Mouse (Mus musculus): ENCODE results near the gene Rpgr. TPM values are rescaled to one million over a fixed set of nuclear protein-coding genes. Genes with fewer than 3 reads are reported as not detected.
A peak's percentile ranks its signal among the peaks of the same experiment; 100 is the strongest.

The Rpgr gene
- 9.9 and 11.9 TPM in 2 replicates for polyA plus RNA-seq (2015; fragmentation: Nextera tagmentation; extraction: Ambion mirVana)

- WGBS: 12% methylated on average over 45 of the region's 47 CpGs
- H3K9ac ChIP-seq (ENCODE audit: low read length): peak within 1 kb of the TSS; percentile 66
- H3K4me3 ChIP-seq (replicated peaks; ENCODE audit: low read length): peak within 1 kb of the TSS; percentile 59
Observed at GRCm38 (mm10) chrX:10216410-10216949, at the start of gene Rpgr. TSS of gene Rpgr (minus strand) at chrX:10216920.

GRCm38 (mm10) chrX:10258260-10258659, 41.5 kb upstream of the Rpgr start:
- ATAC-seq (ENCODE audit: insufficient read depth, low FRiP score): no peak
- no peak overlapping the region for H3K9ac ChIP-seq (ENCODE audit: low read length)
- 64% methylated on average over 5 of the region's 5 CpGs for WGBS
- no peaks in the 10 kb centered on the region for H3K4me1 ChIP-seq (ENCODE audit: control insufficient read depth, insufficient read depth, low read length)
- no peak overlapping the region for H3K4me3 ChIP-seq (replicated peaks; ENCODE audit: low read length)
- H3K27me3 ChIP-seq (ENCODE audit: control insufficient read depth, insufficient read depth, low read length): no peaks in the 10 kb centered on the region
- no peak overlapping the region for H3K27ac ChIP-seq (ENCODE audit: low read length)
- H3K9me3 ChIP-seq (replicated peaks; ENCODE audit: control insufficient read depth, low read length): no peaks in the 10 kb centered on the region
- no peak overlapping the region for H3K4me2 ChIP-seq (ENCODE audit: low read depth, low read length)
- no peaks in the 10 kb centered on the region for H3K36me3 ChIP-seq (ENCODE audit: control insufficient read depth, insufficient read depth, low read length)

More at GRCm38 (mm10) chrX:10216410-10216949, at the start of gene Rpgr:
- H3K36me3 ChIP-seq (ENCODE audit: control insufficient read depth, insufficient read depth, low read length): no peaks in the 10 kb centered on the region
- peak; percentile 99 for ATAC-seq (ENCODE audit: insufficient read depth, low FRiP score)
- H3K9me3 ChIP-seq (replicated peaks; ENCODE audit: control insufficient read depth, low read length): no peaks in the 10 kb centered on the region
- no peaks in the 10 kb centered on the region for H3K4me1 ChIP-seq (ENCODE audit: control insufficient read depth, insufficient read depth, low read length)
- no peaks in the 10 kb centered on the region for H3K27me3 ChIP-seq (ENCODE audit: control insufficient read depth, insufficient read depth, low read length)
- H3K4me2 ChIP-seq (ENCODE audit: low read depth, low read length): peak within 1 kb of the TSS; percentile 45
- H3K27ac ChIP-seq (ENCODE audit: low read length): peak within 1 kb of the TSS; percentile 66

- WGBS: 71% methylated on average over 1 of the region's 1 CpGs
- H3K4me2 ChIP-seq (ENCODE audit: low read depth, low read length): no peak overlapping the region
- H3K9me3 ChIP-seq (replicated peaks; ENCODE audit: control insufficient read depth, low read length): no peaks in the 10 kb centered on the region
- no peak overlapping the region for H3K9ac ChIP-seq (ENCODE audit: low read length)
- no peak overlapping the region for H3K4me3 ChIP-seq (replicated peaks; ENCODE audit: low read length)
- H3K36me3 ChIP-seq (ENCODE audit: control insufficient read depth, insufficient read depth, low read length): no peaks in the 10 kb centered on the region
- no peaks in the 10 kb centered on the region for H3K4me1 ChIP-seq (ENCODE audit: control insufficient read depth, insufficient read depth, low read length)
- H3K27ac ChIP-seq (ENCODE audit: low read length): no peak overlapping the region
- no peak for ATAC-seq (ENCODE audit: insufficient read depth, low FRiP score)
- no peaks in the 10 kb centered on the region for H3K27me3 ChIP-seq (ENCODE audit: control insufficient read depth, insufficient read depth, low read length)
Observed at GRCm38 (mm10) chrX:10257774-10258173, 41.1 kb upstream of the Rpgr start.

- Histone ChIP-seq H3K9ac (ENCODE audit: low read length) (no peak within 1 kb of the TSS), H3K4me1 (ENCODE audit: control insufficient read depth, insufficient read depth, low read length) (no peaks in the 10 kb centered on the region), H3K27me3 (ENCODE audit: control insufficient read depth, insufficient read depth, low read length) (no peaks in the 10 kb centered on the region), H3K9me3 (replicated peaks; ENCODE audit: control insufficient read depth, low read length) (no peaks in the 10 kb centered on the region), H3K27ac (ENCODE audit: low read length) (no peak within 1 kb of the TSS), H3K4me2 (ENCODE audit: low read depth, low read length) (no peak within 1 kb of the TSS), H3K36me3 (ENCODE audit: control insufficient read depth, insufficient read depth, low read length) (no peaks in the 10 kb centered on the region), H3K4me3 (replicated peaks; ENCODE audit: low read length) (no peak within 1 kb of the TSS)
- ATAC-seq (ENCODE audit: insufficient read depth, low FRiP score): no peak
- 56% methylated on average over 2 of the region's 2 CpGs for WGBS
Observed at GRCm38 (mm10) chrX:10251852-10252504, 35.3 kb upstream of the Rpgr start, which contains the start of gene Otc. TSS of gene Otc (plus strand) at chrX:10252305.

GRCm38 (mm10) chrX:10251357-10251756, 34.6 kb upstream of the Rpgr start:
- Histone ChIP-seq H3K4me1 (ENCODE audit: control insufficient read depth, insufficient read depth, low read length) (no peaks in the 10 kb centered on the region), H3K4me3 (replicated peaks; ENCODE audit: low read length) (no peak overlapping the region), H3K27me3 (ENCODE audit: control insufficient read depth, insufficient read depth, low read length) (no peaks in the 10 kb centered on the region), H3K9me3 (replicated peaks; ENCODE audit: control insufficient read depth, low read length) (no peaks in the 10 kb centered on the region), H3K27ac (ENCODE audit: low read length) (no peak overlapping the region), H3K4me2 (ENCODE audit: low read depth, low read length) (no peak overlapping the region), H3K36me3 (ENCODE audit: control insufficient read depth, insufficient read depth, low read length) (no peaks in the 10 kb centered on the region), H3K9ac (ENCODE audit: low read length) (no peak overlapping the region)
- no peak for ATAC-seq (ENCODE audit: insufficient read depth, low FRiP score)

- Histone ChIP-seq H3K4me1 (ENCODE audit: control insufficient read depth, insufficient read depth, low read length) (no peaks in the 10 kb centered on the region), H3K4me2 (ENCODE audit: low read depth, low read length) (no peak overlapping the region), H3K9ac (ENCODE audit: low read length) (no peak overlapping the region), H3K9me3 (replicated peaks; ENCODE audit: control insufficient read depth, low read length) (no peaks in the 10 kb centered on the region), H3K36me3 (ENCODE audit: control insufficient read depth, insufficient read depth, low read length) (no peaks in the 10 kb centered on the region), H3K4me3 (replicated peaks; ENCODE audit: low read length) (no peak overlapping the region), H3K27me3 (ENCODE audit: control insufficient read depth, insufficient read depth, low read length) (no peaks in the 10 kb centered on the region; the same call in 1 of the 2 replicates), H3K27ac (ENCODE audit: low read length) (no peak overlapping the region)
- 69% methylated on average over 3 of the region's 3 CpGs for WGBS
- no peak for ATAC-seq (ENCODE audit: insufficient read depth, low FRiP score)
Observed at GRCm38 (mm10) chrX:10243916-10244315, 27.2 kb upstream of the Rpgr start.

GRCm38 (mm10) chrX:10239515-10239914, 22.8 kb upstream of the Rpgr start:
- H3K4me2 ChIP-seq (ENCODE audit: low read depth, low read length): no peak overlapping the region
- H3K9ac ChIP-seq (ENCODE audit: low read length): no peak overlapping the region
- no peaks in the 10 kb centered on the region for H3K36me3 ChIP-seq (ENCODE audit: control insufficient read depth, insufficient read depth, low read length)
- ATAC-seq (ENCODE audit: insufficient read depth, low FRiP score): no peak
- no peaks in the 10 kb centered on the region; the same call in 1 of the 2 replicates for H3K27me3 ChIP-seq (ENCODE audit: control insufficient read depth, insufficient read depth, low read length)
- no peak overlapping the region for H3K4me3 ChIP-seq (replicated peaks; ENCODE audit: low read length)
- H3K9me3 ChIP-seq (replicated peaks; ENCODE audit: control insufficient read depth, low read length): no peaks in the 10 kb centered on the region
- no peak overlapping the region for H3K27ac ChIP-seq (ENCODE audit: low read length)
- 44% methylated on average over 4 of the region's 4 CpGs for WGBS
- H3K4me1 ChIP-seq (ENCODE audit: control insufficient read depth, insufficient read depth, low read length): no peaks in the 10 kb centered on the region

GRCm38 (mm10) chrX:10234617-10235016, 17.9 kb upstream of the Rpgr start:
- WGBS: 71% methylated on average over 3 of the region's 3 CpGs
- no peaks in the 10 kb centered on the region for H3K9me3 ChIP-seq (replicated peaks; ENCODE audit: control insufficient read depth, low read length)
- H3K4me3 ChIP-seq (replicated peaks; ENCODE audit: low read length): no peak overlapping the region
- no peak overlapping the region for H3K9ac ChIP-seq (ENCODE audit: low read length)
- no peak overlapping the region for H3K4me2 ChIP-seq (ENCODE audit: low read depth, low read length)
- H3K27ac ChIP-seq (ENCODE audit: low read length): no peak overlapping the region
- no peaks in the 10 kb centered on the region for H3K36me3 ChIP-seq (ENCODE audit: control insufficient read depth, insufficient read depth, low read length)
- ATAC-seq (ENCODE audit: insufficient read depth, low FRiP score): no peak
- H3K27me3 ChIP-seq (ENCODE audit: control insufficient read depth, insufficient read depth, low read length): no peaks in the 10 kb centered on the region; the same call in 1 of the 2 replicates
- H3K4me1 ChIP-seq (ENCODE audit: control insufficient read depth, insufficient read depth, low read length): no peaks in the 10 kb centered on the region

- no peaks in the 10 kb centered on the region for H3K36me3 ChIP-seq (ENCODE audit: control insufficient read depth, insufficient read depth, low read length)
- no peak overlapping the region for H3K4me2 ChIP-seq (ENCODE audit: low read depth, low read length)
- no peaks in the 10 kb centered on the region; the same call in 1 of the 2 replicates for H3K27me3 ChIP-seq (ENCODE audit: control insufficient read depth, insufficient read depth, low read length)
- H3K4me1 ChIP-seq (ENCODE audit: control insufficient read depth, insufficient read depth, low read length): no peaks in the 10 kb centered on the region
- no peak overlapping the region for H3K9ac ChIP-seq (ENCODE audit: low read length)
- ATAC-seq (ENCODE audit: insufficient read depth, low FRiP score): no peak
- H3K4me3 ChIP-seq (replicated peaks; ENCODE audit: low read length): no peak overlapping the region
- no peak overlapping the region for H3K27ac ChIP-seq (ENCODE audit: low read length)
- no peaks in the 10 kb centered on the region for H3K9me3 ChIP-seq (replicated peaks; ENCODE audit: control insufficient read depth, low read length)
- 61% methylated on average over 2 of the region's 2 CpGs for WGBS
Observed at GRCm38 (mm10) chrX:10233051-10233450, 16.3 kb upstream of the Rpgr start.
